Mouse (Mus musculus): ENCODE measurements around the gene Gabbr2.

- TF ChIP-seq CTCF (IDR thresholded peaks at IDR 0.05; ENCODE audit: insufficient read depth, low read length), result no peak
- no peak for TF ChIP-seq POLR2A (IDR thresholded peaks at IDR 0.05; ENCODE audit: borderline replicate concordance, extremely low read depth, low read depth, low read length)
These were observed 231.8 kb downstream of the Gabbr2 start for GRCm38 (mm10) chr4:46759838-46760237.
